Mouse (Mus musculus) frontal cortex, postnatal 36 days (tissue): ENCODE measurements around the gene Ccin.

Source experiments
- DNase-seq, 2 experiments: peaks; one replicate each; pipeline ENCODE4 v3.0.0; 2022; ENCODE audit warnings: low spot score in 2 of 2

Gene Ccin

GRCm38 (mm10) chr4:43983181-43983580 is at the start of gene Ccin:
TSS of gene Ccin (plus strand) at chr4:43983483.
- DNase-seq, result no peak

DNA sequence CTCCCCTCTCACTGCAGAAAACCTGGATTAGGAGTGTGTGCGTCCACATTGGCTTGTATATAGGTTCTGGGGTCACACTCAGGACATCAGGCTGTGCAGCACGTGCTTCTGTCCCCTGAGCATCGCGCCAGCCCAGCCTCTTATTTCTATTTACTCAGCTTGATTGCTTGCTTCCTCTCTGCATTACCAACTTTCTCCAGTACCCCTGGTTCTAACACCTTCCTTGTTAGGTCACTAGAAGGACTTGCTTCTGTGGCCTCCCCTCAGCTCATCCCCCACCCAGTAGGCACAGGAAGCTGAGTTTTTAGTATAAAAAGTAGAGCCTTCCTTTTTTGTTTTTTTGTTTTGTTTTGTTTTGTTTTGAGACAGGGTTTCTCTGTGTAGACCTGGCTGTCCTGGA is 47.1 kb upstream of the Ccin start:
- no peak for DNase-seq

DNA sequence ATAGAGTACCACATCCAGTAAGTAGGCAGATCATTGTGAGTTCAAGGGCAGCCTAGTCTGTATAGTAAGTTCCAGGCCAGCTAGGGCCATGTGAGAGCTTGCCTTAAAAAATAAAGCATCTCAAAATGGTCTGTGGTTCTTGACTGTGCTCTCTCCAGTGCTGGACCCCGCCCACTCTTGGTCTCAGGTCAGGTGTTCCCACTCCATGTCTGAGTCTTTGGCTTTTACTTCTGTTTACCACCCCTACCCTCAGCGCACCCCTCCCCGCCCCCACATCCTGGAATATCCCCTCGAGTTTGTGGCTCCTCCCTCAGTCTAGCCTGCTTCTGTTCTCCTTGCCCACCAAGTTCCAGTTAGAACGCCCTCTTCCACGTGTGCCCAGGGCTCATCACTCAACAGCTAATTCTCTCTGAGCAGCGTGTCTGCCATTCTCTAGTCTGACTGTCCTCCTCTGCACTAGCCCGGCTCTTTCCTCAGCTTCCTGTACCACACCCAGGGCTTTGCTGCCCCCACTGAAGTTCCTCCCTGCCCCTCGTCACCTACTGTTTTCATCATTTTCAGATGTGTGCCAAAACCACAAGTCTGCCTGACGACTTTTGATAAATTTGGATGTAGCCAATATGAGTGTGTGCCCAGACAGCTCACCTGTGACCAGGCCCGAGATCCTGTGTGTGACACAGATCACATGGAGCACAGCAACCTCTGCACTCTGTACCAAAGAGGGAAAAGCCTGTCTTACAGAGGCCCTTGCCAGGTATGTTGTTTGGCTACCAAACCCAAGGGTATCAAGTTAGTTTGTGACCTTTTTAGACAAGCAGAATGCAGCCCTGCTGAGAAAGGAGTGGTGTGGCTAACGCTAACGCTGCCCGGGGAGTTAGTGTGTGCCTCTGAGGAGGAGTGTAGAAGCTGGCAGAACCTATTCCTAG is 46.3 kb upstream of the Ccin start:
- DNase-seq, result no peak

GRCm38 (mm10) chr4:43941315-43941714 is 42.0 kb upstream of the Ccin start:
- DNase-seq, result no peak

DNA sequence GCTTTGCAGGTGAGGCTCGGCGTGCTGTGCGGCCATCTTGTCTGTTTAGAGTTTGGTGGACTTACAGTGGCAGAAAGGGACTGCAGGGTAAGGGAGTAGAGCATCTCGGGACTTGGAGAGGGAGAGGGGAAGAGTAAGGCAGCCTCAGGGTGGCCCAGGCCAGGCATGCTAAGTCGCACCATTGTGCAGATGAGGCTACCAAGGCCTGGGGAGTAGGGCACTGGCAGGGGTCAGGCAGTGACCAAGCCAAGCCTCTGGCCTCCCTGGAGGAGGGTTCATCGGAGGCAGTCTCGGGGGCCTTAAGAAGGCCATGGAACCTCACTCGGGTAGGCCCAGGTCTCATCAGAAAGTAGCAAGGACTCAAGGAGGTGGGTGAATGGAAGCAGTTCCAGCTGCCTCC is 40.9 kb upstream of the Ccin start:
- DNase-seq, result no peak

GRCm38 (mm10) chr4:43947571-43947970 is 35.7 kb upstream of the Ccin start:
- no peak for DNase-seq

DNA sequence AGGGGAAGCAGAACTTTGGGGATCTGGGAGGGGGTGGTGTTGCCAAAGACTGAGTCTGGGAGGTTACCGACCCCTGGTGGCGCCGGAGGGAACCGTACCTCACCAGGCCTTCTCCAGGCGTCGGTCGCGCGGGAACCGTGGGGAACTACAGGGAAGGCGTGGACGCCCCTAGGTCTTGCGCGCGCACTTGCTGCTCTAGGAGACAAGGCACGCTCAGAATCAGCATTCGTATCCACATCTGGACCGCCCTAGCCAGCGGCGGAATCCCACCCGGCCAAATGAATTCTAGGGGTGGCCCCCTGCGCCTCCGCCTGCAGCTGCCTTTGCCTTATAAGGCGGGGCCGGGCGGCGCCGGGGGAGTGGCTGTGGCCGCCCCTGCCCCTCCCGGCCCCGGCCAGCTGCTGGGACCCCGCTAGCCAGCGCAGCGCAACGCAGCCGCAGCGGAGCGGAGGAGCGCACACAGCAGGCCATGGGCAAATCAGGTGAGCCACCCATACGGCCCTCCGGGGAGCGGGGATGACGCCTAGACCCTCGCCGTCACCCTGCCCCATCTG is 25.9 kb upstream of the Ccin start, which contains the start of gene Glipr2:
TSS of gene Glipr2 (plus strand) at position 110 of the 554 bp plus-strand sequence.
- DNase-seq, result peak; percentile 50 to 65

- no peak for DNase-seq
Measured at GRCm38 (mm10) chr4:43957846-43958461, 25.3 kb upstream of the Ccin start.

- DNase-seq, result no peak
Measured at GRCm38 (mm10) chr4:43959523-43960179, 23.6 kb upstream of the Ccin start.

- DNase-seq, result no peak
Measured at GRCm38 (mm10) chr4:43960207-43960606, 23.1 kb upstream of the Ccin start.

GRCm38 (mm10) chr4:43964326-43964833 is 18.9 kb upstream of the Ccin start:
- no peak for DNase-seq

DNA sequence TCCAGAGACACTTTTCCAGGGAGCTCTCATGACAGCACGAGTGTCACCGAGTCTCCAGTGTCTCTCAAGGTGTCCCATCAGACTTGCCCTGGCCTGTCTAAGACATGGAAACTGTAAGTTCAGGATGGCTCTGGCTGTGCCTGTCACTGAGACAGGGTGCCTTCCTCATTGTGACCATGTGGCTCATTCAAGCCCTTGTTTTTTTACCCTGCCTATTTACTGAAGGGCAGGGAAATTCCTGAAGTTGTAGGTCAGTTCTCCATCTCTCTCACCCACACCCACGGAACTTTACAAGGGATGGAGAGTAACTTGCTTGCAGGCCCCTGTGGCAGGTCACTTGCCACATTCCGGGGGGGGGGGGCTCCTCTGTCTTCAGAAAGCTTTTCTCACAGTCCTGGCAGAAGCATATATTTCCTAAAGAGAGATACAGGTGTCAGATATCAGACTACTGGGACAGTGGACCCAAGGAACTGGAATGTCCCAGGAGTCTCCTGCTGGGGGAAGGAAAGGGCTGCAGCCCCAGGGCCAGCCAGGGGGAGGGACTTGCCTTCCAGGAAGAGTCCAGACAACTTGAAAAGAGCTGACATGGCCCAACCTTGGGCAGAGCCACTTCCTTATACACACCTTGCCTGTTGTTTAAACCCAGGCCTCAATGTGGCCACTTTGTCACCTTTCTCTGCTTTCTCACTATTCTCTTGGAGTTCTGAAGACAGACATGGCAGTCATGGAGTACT is 18.2 kb upstream of the Ccin start:
- no peak for DNase-seq

DNA sequence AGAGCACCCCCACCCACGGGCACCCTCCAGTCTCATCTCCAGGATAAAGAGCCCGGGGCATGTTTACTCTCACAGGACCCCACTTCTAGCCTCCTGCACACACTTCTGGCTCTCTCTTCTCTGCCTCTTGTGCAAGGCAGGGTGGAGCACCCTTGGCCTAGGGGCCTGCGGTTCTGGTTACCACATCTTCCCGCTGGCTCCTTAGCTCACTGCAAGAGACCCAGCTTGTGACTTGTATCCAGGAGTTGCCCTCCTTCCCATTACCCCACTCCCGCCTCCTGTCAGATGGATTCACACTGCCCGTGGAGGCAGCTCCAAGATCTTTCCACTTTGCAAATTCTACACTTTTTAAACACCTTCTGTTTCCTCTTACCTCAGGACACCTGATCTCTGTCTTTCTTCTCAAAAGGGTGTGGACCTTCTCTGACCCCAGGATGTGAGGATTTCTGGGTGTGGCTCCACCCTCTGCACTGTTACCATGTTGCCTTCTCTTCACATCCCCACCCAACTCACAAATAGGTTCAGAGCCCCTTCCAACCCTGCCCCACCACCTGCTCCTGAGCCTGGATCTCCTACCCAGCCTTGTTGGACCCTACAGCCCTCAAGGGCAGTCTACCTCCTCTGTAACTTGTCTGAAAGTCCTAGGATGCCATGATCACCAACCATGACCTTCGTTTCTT is 17.3 kb upstream of the Ccin start:
- no peak for DNase-seq

DNA sequence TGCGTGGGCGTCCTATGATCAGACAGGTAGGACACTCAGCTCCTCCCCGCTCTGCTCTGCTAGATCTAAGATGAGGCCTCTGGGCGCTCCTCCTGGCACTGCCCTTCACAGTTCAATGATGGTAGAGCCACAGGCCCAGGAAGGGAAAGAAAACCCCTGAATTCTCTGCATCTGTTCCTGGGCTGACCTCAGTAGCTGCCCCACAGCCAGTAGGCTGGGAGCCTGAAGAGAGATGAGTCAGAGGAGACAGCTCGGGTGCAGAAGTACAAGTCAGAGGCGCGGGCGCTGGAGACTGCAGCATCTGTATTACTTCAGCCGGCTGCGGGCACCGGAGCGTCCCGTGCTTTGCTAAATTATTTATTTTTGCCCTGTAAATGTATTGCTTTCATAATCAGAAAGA is 14.6 kb upstream of the Ccin start:
- peak; percentile 26 to 39 for DNase-seq

- DNase-seq, result no peak
Measured at GRCm38 (mm10) chr4:43969373-43969772, 13.9 kb upstream of the Ccin start.

DNA sequence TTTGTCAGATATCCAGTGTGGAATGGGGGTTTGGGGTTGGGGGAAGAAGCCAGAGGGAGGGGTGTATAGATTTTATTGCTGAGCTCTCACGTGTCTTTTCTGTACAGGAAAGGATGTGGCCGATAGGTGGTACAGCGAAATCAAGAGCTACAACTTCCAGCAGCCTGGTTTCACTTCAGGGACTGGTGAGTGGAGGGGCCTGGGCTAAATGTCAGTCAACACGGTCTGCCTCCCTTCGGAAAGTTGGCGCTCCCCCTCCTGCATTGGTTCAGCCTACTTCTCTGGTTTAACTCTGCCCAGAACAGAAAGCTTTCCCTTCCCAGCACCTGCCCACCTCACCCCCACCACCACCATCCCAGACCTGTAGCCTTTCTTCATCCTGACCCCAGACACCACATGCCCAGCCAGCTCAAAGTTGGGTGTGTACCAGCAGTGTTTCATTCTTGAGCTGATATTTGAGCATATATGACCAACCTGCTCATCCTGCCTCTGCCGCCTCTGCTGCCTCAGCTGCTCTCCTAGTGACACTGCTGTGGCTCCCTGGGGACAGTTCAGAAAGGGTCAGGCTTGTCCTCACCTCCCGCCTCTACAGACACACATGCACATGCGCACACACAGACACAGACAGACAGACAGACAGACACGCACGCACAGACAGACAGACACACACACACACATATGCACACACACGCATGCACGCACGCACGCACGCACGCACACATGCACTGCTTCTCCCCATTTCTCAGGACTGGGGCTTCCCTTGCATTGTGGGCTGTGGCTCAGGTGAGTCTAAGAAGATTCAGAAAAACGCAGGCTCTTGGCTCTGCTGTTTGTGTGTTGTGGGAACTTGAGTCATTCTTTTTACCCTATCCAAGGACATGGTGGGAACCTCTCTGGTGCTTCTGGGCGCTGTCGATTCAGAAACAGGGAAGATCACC is 12.6 kb upstream of the Ccin start:
- DNase-seq, result no peak

- no peak for DNase-seq
Measured at GRCm38 (mm10) chr4:43971541-43972136, 11.6 kb upstream of the Ccin start.

GRCm38 (mm10) chr4:43972137-43972591 is 11.1 kb upstream of the Ccin start:
- DNase-seq, result no peak

GRCm38 (mm10) chr4:43973526-43973981 is 9.7 kb upstream of the Ccin start:
- peak; percentile 35 to 41 for DNase-seq
